Mouse (Mus musculus): Measurements from ENCODE around the gene Frem2.

The Frem2 gene

GRCm38 (mm10) chr3:53656878-53657561 is at the start of gene Frem2:
Frem2 (minus strand) TSS chr3:53657355.
- DNase-seq (ENCODE audit: low read depth, low spot score) = no peak

GRCm38 (mm10) chr3:53705992-53706495 is 48.9 kb upstream of the Frem2 start:
- DNase-seq (ENCODE audit: low read depth, low spot score) = no peak

- DNase-seq (ENCODE audit: low read depth, low spot score) = no peak
Measured at GRCm38 (mm10) chr3:53703126-53703505, 46.0 kb upstream of the Frem2 start.

GRCm38 (mm10) chr3:53702421-53703125 is 45.4 kb upstream of the Frem2 start:
- no peak for DNase-seq (ENCODE audit: low read depth, low spot score)

GRCm38 (mm10) chr3:53701940-53702339 is 44.8 kb upstream of the Frem2 start:
- no peak for DNase-seq (ENCODE audit: low read depth, low spot score)

GRCm38 (mm10) chr3:53687776-53688175 is 30.6 kb upstream of the Frem2 start:
- DNase-seq (ENCODE audit: low read depth, low spot score) = no peak

GRCm38 (mm10) chr3:53682244-53682643 is 25.1 kb upstream of the Frem2 start:
- no peak for DNase-seq (ENCODE audit: low read depth, low spot score)

- no peak for DNase-seq (ENCODE audit: low read depth, low spot score)
Measured at GRCm38 (mm10) chr3:53680816-53681215, 23.7 kb upstream of the Frem2 start.

- DNase-seq (ENCODE audit: low read depth, low spot score) = no peak
Measured at GRCm38 (mm10) chr3:53674225-53674624, 17.1 kb upstream of the Frem2 start.

- peak; percentile 60 for DNase-seq (ENCODE audit: low read depth, low spot score)
Measured at GRCm38 (mm10) chr3:53669736-53670135, 12.6 kb upstream of the Frem2 start.

GRCm38 (mm10) chr3:53657744-53658534 is 784 bp upstream of the Frem2 start:
- DNase-seq (ENCODE audit: low read depth, low spot score) = no peak

- DNase-seq (ENCODE audit: low read depth, low spot score) = no peak
Measured at GRCm38 (mm10) chr3:53656328-53656877, 752 bp downstream of the Frem2 start.

GRCm38 (mm10) chr3:53655343-53655742 is 1.8 kb downstream of the Frem2 start:
- DNase-seq (ENCODE audit: low read depth, low spot score) = no peak

GRCm38 (mm10) chr3:53650003-53650748 is 7.0 kb downstream of the Frem2 start:
- no peak for DNase-seq (ENCODE audit: low read depth, low spot score)

GRCm38 (mm10) chr3:53649425-53649824 is 7.7 kb downstream of the Frem2 start:
- no peak for DNase-seq (ENCODE audit: low read depth, low spot score)

- DNase-seq (ENCODE audit: low read depth, low spot score) = no peak
Measured at GRCm38 (mm10) chr3:53648902-53649301, 8.3 kb downstream of the Frem2 start.

- no peak for DNase-seq (ENCODE audit: low read depth, low spot score)
Measured at GRCm38 (mm10) chr3:53635948-53636347, 21.2 kb downstream of the Frem2 start.

GRCm38 (mm10) chr3:53631126-53631525 is 26.0 kb downstream of the Frem2 start:
- DNase-seq (ENCODE audit: low read depth, low spot score) = no peak

GRCm38 (mm10) chr3:53630630-53631029 is 26.5 kb downstream of the Frem2 start:
- DNase-seq (ENCODE audit: low read depth, low spot score) = no peak

GRCm38 (mm10) chr3:53629966-53630365 is 27.2 kb downstream of the Frem2 start:
- no peak for DNase-seq (ENCODE audit: low read depth, low spot score)

- no peak for DNase-seq (ENCODE audit: low read depth, low spot score)
Measured at GRCm38 (mm10) chr3:53623222-53623621, 33.9 kb downstream of the Frem2 start.

Data from telencephalon, adult 2 months (tissue).